Mouse (Mus musculus) adrenal gland, adult 2 months (tissue): ENCODE results near the gene Wdr4. TPM values are rescaled to one million over a fixed set of nuclear protein-coding genes. Genes with fewer than 3 reads are reported as not detected.

Experiments
- DNase-seq: peaks from one replicate; pipeline ENCODE4 v3.0.0; 2021
- microRNA-seq, 2 experiments: library from miRNA; unstranded; fragments of <30 nt; microRNA quantifications; one replicate each; pipeline ENCODE4 v1.2.0; 2021
- polyA plus RNA-seq: library from polyadenylated mRNA; depleted of rRNA; stranded (reverse); fragments of >200 nt; gene quantifications from 2 replicates; pipeline ENCODE4 v1.2.3, GENCODE M21; 2012; rRNA removed
- total RNA-seq, 2 experiments: library from RNA; stranded (reverse); gene quantifications; 2 replicates each; pipeline ENCODE4 v1.2.3; 2021

The Wdr4 gene
- total and polyA plus RNA-seq, 3 experiments, result 15.8 to 35.0 (median 19.1) TPM

GRCm38 (mm10) chr17:31445061-31445731, 74.6 kb downstream of the Wdr4 start:
- DNase-seq, result no peak

Small RNA genes within 50 kb of the gene (microRNA-seq; reads per million reads assigned to microRNA genes)
- 0 to 0.83 reads per million in 2 experiments for gene Gm24970

Other genes with a start within 250 kb of the Wdr4 start
- gene Rsph1, start 242.6 kb downstream of the Wdr4 start, total RNA-seq, result 1 to 10 TPM; 4.5 to 8.0 TPM
- 0.21 and 0.22 TPM in 2 replicates for gene Rsph1, start 242.6 kb downstream of the Wdr4 start, polyA plus RNA-seq
- gene Slc37a1, start 233.2 kb downstream of the Wdr4 start, total RNA-seq, result 10 to 100 TPM in 1 of 2 experiments, 1 to 10 TPM in 1; 5.7 to 13.4 TPM
- gene Slc37a1, start 233.2 kb downstream of the Wdr4 start, polyA plus RNA-seq, result 13.1 and 15.1 TPM in 2 replicates
- gene Pde9a, start 133.8 kb downstream of the Wdr4 start, total RNA-seq, result 1 to 10 TPM; 2.5 to 3.4 TPM
- gene Pde9a, start 133.8 kb downstream of the Wdr4 start, polyA plus RNA-seq, result 1.9 and 3.1 TPM in 2 replicates
- gene Ndufv3, start 135 bp upstream of the Wdr4 start, total RNA-seq, result 100 to 1,000 TPM; 472 to 552 TPM
- 84.6 and 101 TPM in 2 replicates for gene Ndufv3, start 135 bp upstream of the Wdr4 start, polyA plus RNA-seq
- 10 to 100 TPM; 20.6 to 24.3 TPM for gene Pknox1, start 44.8 kb upstream of the Wdr4 start, total RNA-seq
- 12.0 and 17.2 TPM in 2 replicates for gene Pknox1, start 44.8 kb upstream of the Wdr4 start, polyA plus RNA-seq
- gene Cbs, start 117.3 kb upstream of the Wdr4 start, total RNA-seq, result 1 to 10 TPM; 6.4 to 8.1 TPM
- gene Cbs, start 117.3 kb upstream of the Wdr4 start, polyA plus RNA-seq, result 1.9 and 2.1 TPM in 2 replicates
- 100 to 1,000 TPM; 146 to 161 TPM for gene U2af1, start 138.9 kb upstream of the Wdr4 start, total RNA-seq
- 12.7 and 12.8 TPM in 2 replicates for gene U2af1, start 138.9 kb upstream of the Wdr4 start, polyA plus RNA-seq
- gene Cryaa, start 157.8 kb upstream of the Wdr4 start, total RNA-seq, result not detected
- gene Cryaa, start 157.8 kb upstream of the Wdr4 start, polyA plus RNA-seq, result not detected in 2 replicates